Comparison of ENCODE assay signal across 8 mouse cellular contexts in genomic region chr4:82304148-82304871, GRCm38 (mm10).
DNase-seq lines count a peak whose midpoint lies in the region; ATAC-seq and TF ChIP-seq lines count a peak whose summit lies in the region.
"Had no signal": no experiment of that assay in that cellular context is flagged by ENCODE, and none has a peak within 500 bp of the region (broad histone marks: within the 10 kb centered on the region; RNA-seq: fewer than 3 reads in every experiment).

No protein-coding gene starts in this region.

- TF ChIP-seq CTCF in testis, adult 2 months (IDR thresholded peaks at IDR 0.05; ENCODE audit: control insufficient read depth, insufficient read depth, insufficient replicate concordance, low read depth, low read length): no peak

- peaks cover 61% of the 10 kb centered on the region for H3K36me3 ChIP-seq in heart, embryonic 14.5 days (ENCODE audit: control insufficient read depth, insufficient read depth, low read length)
- peaks cover 6% of the 10 kb centered on the region; the same call in 1 of the 2 replicates for H3K36me3 ChIP-seq in kidney, embryonic 15.5 days
- H3K36me3 ChIP-seq in testis, adult 2 months (ENCODE audit: control insufficient read depth, insufficient read depth, low read length): no peaks in the 10 kb centered on the region

- H3K9ac ChIP-seq in heart, embryonic 14.5 days (ENCODE audit: low read length): peak overlapping the region; percentile 63
- H3K9ac ChIP-seq in kidney, embryonic 15.5 days: 0 out of 2 replicates have a peak overlapping the region, but pooled peaks have one; percentile 14

- peak overlapping the region; percentile 54 for H3K4me2 ChIP-seq in heart, embryonic 14.5 days (ENCODE audit: low read length)
- peak overlapping the region; percentile 47 for H3K4me2 ChIP-seq in kidney, embryonic 15.5 days

- H3K9me3 ChIP-seq in heart, embryonic 14.5 days (ENCODE audit: control insufficient read depth, low read length): 0 out of 2 replicates have a peak, but pooled peaks cover 3% of the 10 kb centered on the region
- no peaks in the 10 kb centered on the region for H3K9me3 ChIP-seq in kidney, embryonic 15.5 days (replicated peaks)

- H3K4me1 ChIP-seq in heart, embryonic 14.5 days (ENCODE audit: control insufficient read depth in 2 of 2, insufficient read depth in 2 of 2, low read length in 2 of 2): peaks cover 16 to 33% of the 10 kb centered on the region in 2 experiments
- peaks cover 36% of the 10 kb centered on the region for H3K4me1 ChIP-seq in kidney, embryonic 15.5 days
- no peaks in the 10 kb centered on the region for H3K4me1 ChIP-seq in testis, adult 2 months (ENCODE audit: control insufficient read depth, insufficient read depth, low read length)

- H3K27me3 ChIP-seq in heart, embryonic 14.5 days (ENCODE audit: control insufficient read depth, insufficient read depth, low read length): no peaks in the 10 kb centered on the region
- H3K27me3 ChIP-seq in kidney, embryonic 15.5 days: no peaks in the 10 kb centered on the region
- no peaks in the 10 kb centered on the region for H3K27me3 ChIP-seq in testis, adult 2 months (ENCODE audit: control insufficient read depth, insufficient read depth, low read length)

- H3K27ac ChIP-seq in heart, embryonic 14.5 days (replicated peaks in 1 of 2; ENCODE audit: control insufficient read depth in 1 of 2, insufficient read depth in 1 of 2, low read depth in 2 of 2, low read length in 2 of 2): peak overlapping the region; percentile 91 to 97
- H3K27ac ChIP-seq in kidney, embryonic 15.5 days: peak overlapping the region; percentile 93
- H3K27ac ChIP-seq in testis, adult 2 months (ENCODE audit: control insufficient read depth, insufficient read depth, low read depth, low read length): peak overlapping the region; percentile 36; the same call in 1 of the 2 replicates

- H3K4me3 ChIP-seq in heart, embryonic 14.5 days (ENCODE audit: control insufficient read depth in 1 of 2, insufficient read depth in 1 of 2, low read depth in 1 of 2, low read length in 2 of 2): no peak overlapping the region
- peak overlapping the region; percentile 15; the same call in 1 of the 2 replicates for H3K4me3 ChIP-seq in kidney, embryonic 15.5 days (replicated peaks)
- H3K4me3 ChIP-seq in testis, adult 2 months (ENCODE audit: control insufficient read depth, low read depth, low read length): no peak overlapping the region
- H3K4me3 ChIP-seq: erythroblast, embryonic 14.5 days had no signal

- DNase-seq in adrenal gland, postnatal 36 days: peak; percentile 17 to 50
- peak; percentile 40 for DNase-seq in embryo, embryonic 9.5 days (ENCODE audit: extremely low spot score)
- DNase-seq in layer of hippocampus, adult 9-10 months (ENCODE audit: low spot score): no peak

- no peak for TF ChIP-seq POLR2A in testis, adult 2 months (IDR thresholded peaks at IDR 0.05; ENCODE audit: control insufficient read depth, low read depth, low read length)

- 19% methylated on average over 17 of the region's 17 CpGs for WGBS in heart, embryonic 14.5 days
- 11% methylated on average over 17 of the region's 17 CpGs for WGBS in kidney, embryonic 15.5 days

- ATAC-seq in heart, embryonic 14.5 days (ENCODE audit: insufficient number of reproducible peaks, insufficient read depth, low FRiP score, low read depth): peak; percentile 78
- peak; percentile 70; the same call in 1 of the 2 replicates for ATAC-seq in kidney, embryonic 15.5 days (replicated peaks; ENCODE audit: low FRiP score)
- peak; percentile 76 for ATAC-seq in megakaryocyte progenitor cell, adult 5-6 weeks (replicated peaks; ENCODE audit: poor library complexity)

Comparison
In these comparisons a context has a peak if more than half of its experiments do, and no peak if none do; other contexts are left out.
1. H3K27ac ChIP-seq: peak in every context shown above with its lines; median percentile 94 in heart, embryonic 14.5 days; 93 in kidney, embryonic 15.5 days; 36 in testis, adult 2 months.